17 mouse cellular contexts compared by ENCODE assay signal in the genomic region with DNA sequence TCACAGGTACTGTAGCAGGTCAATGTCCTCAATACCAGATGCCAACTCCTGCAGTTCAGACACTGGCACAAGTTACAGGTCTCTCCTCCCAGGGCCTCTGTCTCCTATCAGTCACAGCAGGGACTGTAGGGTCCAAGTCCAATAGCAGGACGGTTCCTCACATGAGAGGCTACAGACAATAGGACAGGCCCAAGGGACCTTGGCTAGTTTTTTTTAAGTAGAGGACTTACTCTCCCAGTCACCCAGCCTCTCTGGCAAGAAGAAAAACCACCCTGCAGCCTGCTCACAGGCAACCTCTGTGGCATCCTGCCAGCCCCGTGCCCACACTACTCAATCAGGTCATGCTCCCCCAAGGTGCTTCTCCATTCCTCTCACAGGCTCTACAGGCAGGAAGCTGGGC. TPM values are rescaled to one million over a fixed set of nuclear protein-coding genes. Genes with fewer than 3 reads are reported as not detected.
DNase-seq lines count a peak whose midpoint lies in the region; ATAC-seq lines count a peak whose summit lies in the region.
"Had no signal": no experiment of that assay in that cellular context is flagged by ENCODE, and none has a peak within 500 bp of the region (broad histone marks: within the 10 kb centered on the region; RNA-seq: fewer than 3 reads in every experiment).

No protein-coding gene starts in this region.

- no peak for ATAC-seq in forebrain, embryonic 13.5 days
- no peak for ATAC-seq in midbrain, embryonic 13.5 days
- ATAC-seq in hematopoietic stem cell, adult 5-6 weeks (replicated peaks in 1 of 2; ENCODE audit: insufficient read depth in 1 of 2, low FRiP score in 2 of 2, low TSS enrichment in 1 of 2, low read depth in 1 of 2, poor library complexity in 2 of 2, severe bottlenecking in 2 of 2) = peak; percentile 75 to 76
- ATAC-seq: forebrain, embryonic 16.5 days; midbrain, embryonic 15.5 days had no signal

- H3K27me3 ChIP-seq in forebrain, embryonic 10.5 days (ENCODE audit: poor library complexity, severe bottlenecking) = 0 out of 2 replicates have a peak, but pooled peaks cover 6% of the 10 kb centered on the region
- no peaks in the 10 kb centered on the region for H3K27me3 ChIP-seq in forebrain, embryonic 13.5 days
- H3K27me3 ChIP-seq in midbrain, embryonic 10.5 days (ENCODE audit: low read depth, poor library complexity, severe bottlenecking) = no peaks in the 10 kb centered on the region
- no peaks in the 10 kb centered on the region for H3K27me3 ChIP-seq in midbrain, embryonic 13.5 days
- H3K27me3 ChIP-seq: hindbrain, embryonic 15.5 days; midbrain, embryonic 15.5 days; stomach, embryonic 15.5 days had no signal

- no peak for DNase-seq in forebrain, embryonic 10.5 days (ENCODE audit: extremely low spot score, low spot score)
- DNase-seq in midbrain, embryonic 10.5 days (ENCODE audit: low spot score) = no peak
- peak; percentile 43 to 64 for DNase-seq in kidney, postnatal 4 days
- DNase-seq in lung, postnatal 4 days = no peak
- DNase-seq in lung, postnatal 36 days = no peak
- DNase-seq: gastrocnemius, postnatal 36 days; lung, postnatal 10 days; thymus, postnatal 25 days had no signal

- no peaks in the 10 kb centered on the region for H3K36me3 ChIP-seq in forebrain, embryonic 10.5 days (replicated peaks)
- no peaks in the 10 kb centered on the region for H3K36me3 ChIP-seq in forebrain, embryonic 13.5 days (ENCODE audit: poor library complexity, severe bottlenecking)
- no peaks in the 10 kb centered on the region for H3K36me3 ChIP-seq in midbrain, embryonic 10.5 days
- no peaks in the 10 kb centered on the region for H3K36me3 ChIP-seq in midbrain, embryonic 13.5 days
- H3K36me3 ChIP-seq: heart, embryonic 15.5 days; hindbrain, embryonic 15.5 days; midbrain, embryonic 15.5 days; stomach, embryonic 15.5 days had no signal

- WGBS in forebrain, embryonic 10.5 days = 80% methylated on average over 2 of the region's 2 CpGs
- WGBS in forebrain, embryonic 13.5 days = 64% methylated on average over 2 of the region's 2 CpGs
- WGBS in midbrain, embryonic 10.5 days = 78% methylated on average over 2 of the region's 2 CpGs
- WGBS in midbrain, embryonic 13.5 days = 61% methylated on average over 2 of the region's 2 CpGs

- H3K4me2 ChIP-seq in forebrain, embryonic 13.5 days = no peak overlapping the region
- no peak overlapping the region for H3K4me2 ChIP-seq in midbrain, embryonic 13.5 days (replicated peaks)
- H3K4me2 ChIP-seq: heart, embryonic 15.5 days; hindbrain, embryonic 15.5 days; midbrain, embryonic 15.5 days; stomach, embryonic 15.5 days had no signal

- H3K9ac ChIP-seq in forebrain, embryonic 13.5 days = no peak overlapping the region
- no peak overlapping the region for H3K9ac ChIP-seq in midbrain, embryonic 13.5 days (replicated peaks)
- H3K9ac ChIP-seq: heart, embryonic 15.5 days; hindbrain, embryonic 15.5 days; liver, embryonic 14.5 days; midbrain, embryonic 15.5 days; stomach, embryonic 15.5 days had no signal

- no peak overlapping the region for H3K4me3 ChIP-seq in forebrain, embryonic 10.5 days
- H3K4me3 ChIP-seq in forebrain, embryonic 13.5 days = no peak overlapping the region
- H3K4me3 ChIP-seq in midbrain, embryonic 10.5 days = no peak overlapping the region
- H3K4me3 ChIP-seq in midbrain, embryonic 13.5 days (replicated peaks) = no peak overlapping the region
- H3K4me3 ChIP-seq: heart, embryonic 15.5 days; hindbrain, embryonic 15.5 days; midbrain, embryonic 15.5 days; stomach, embryonic 15.5 days had no signal

- peaks cover 3% of the 10 kb centered on the region; the same call in 1 of the 2 replicates for H3K9me3 ChIP-seq in forebrain, embryonic 10.5 days
- H3K9me3 ChIP-seq in forebrain, embryonic 13.5 days (replicated peaks) = no peaks in the 10 kb centered on the region
- H3K9me3 ChIP-seq in midbrain, embryonic 10.5 days (replicated peaks) = peaks cover 3% of the 10 kb centered on the region; the same call in 1 of the 2 replicates
- no peaks in the 10 kb centered on the region for H3K9me3 ChIP-seq in midbrain, embryonic 13.5 days
- H3K9me3 ChIP-seq: heart, embryonic 15.5 days; hindbrain, embryonic 15.5 days; midbrain, embryonic 15.5 days; stomach, embryonic 15.5 days had no signal

- peaks cover 40% of the 10 kb centered on the region for H3K4me1 ChIP-seq in forebrain, embryonic 10.5 days
- H3K4me1 ChIP-seq in forebrain, embryonic 13.5 days = peaks cover 14% of the 10 kb centered on the region
- H3K4me1 ChIP-seq in midbrain, embryonic 10.5 days = peaks cover 45% of the 10 kb centered on the region
- H3K4me1 ChIP-seq in midbrain, embryonic 13.5 days (replicated peaks) = peaks cover 20% of the 10 kb centered on the region
- H3K4me1 ChIP-seq: heart, embryonic 15.5 days had no signal

- peak overlapping the region; percentile 40; the same call in 1 of the 2 replicates for H3K27ac ChIP-seq in forebrain, embryonic 10.5 days
- no peak overlapping the region for H3K27ac ChIP-seq in forebrain, embryonic 13.5 days
- H3K27ac ChIP-seq in midbrain, embryonic 10.5 days (replicated peaks) = peak overlapping the region; percentile 82
- no peak overlapping the region for H3K27ac ChIP-seq in midbrain, embryonic 13.5 days
- H3K27ac ChIP-seq: heart, embryonic 15.5 days; hindbrain, embryonic 15.5 days; liver, embryonic 14.5 days; midbrain, embryonic 15.5 days; stomach, embryonic 15.5 days had no signal

RNA-seq across cellular contexts. Expression of a gene that starts 43.0 kb away (rescaled TPM):
- polyA plus RNA-seq in forebrain, embryonic 10.5 days (2016; fragmentation: Nextera tagmentation; extraction: Ambion mirVana) = 9.4 and 9.6 TPM in 2 replicates
- polyA plus RNA-seq in forebrain, embryonic 13.5 days (2015; fragmentation: Nextera tagmentation; extraction: Ambion mirVana) = 2.8 and 3.4 TPM in 2 replicates
- 5.9 and 8.6 TPM in 2 replicates for polyA plus RNA-seq in midbrain, embryonic 10.5 days (2016; fragmentation: Nextera tagmentation; extraction: Ambion mirVana)
- 2.7 and 4.0 TPM in 2 replicates for polyA plus RNA-seq in midbrain, embryonic 13.5 days (2015; fragmentation: Nextera tagmentation; extraction: Ambion mirVana)
- total RNA-seq in hematopoietic stem cell, adult 5-6 weeks (2017) = 5.0 and 6.9 TPM in 2 replicates

Comparison
In these comparisons a context has a peak if more than half of its experiments do, and no peak if none do; other contexts are left out.
1. H3K27ac ChIP-seq: peak in forebrain, embryonic 10.5 days (single experiment) and midbrain, embryonic 10.5 days (single experiment); none in forebrain, embryonic 13.5 days (single experiment) and midbrain, embryonic 13.5 days (single experiment).
2. DNase-seq: peak in kidney, postnatal 4 days (2 of 2); none in forebrain, embryonic 10.5 days (single experiment), midbrain, embryonic 10.5 days (single experiment), lung, postnatal 4 days (0 of 2) and lung, postnatal 36 days (single experiment).
3. ATAC-seq: peak in hematopoietic stem cell, adult 5-6 weeks (2 of 2); none in forebrain, embryonic 13.5 days (single experiment) and midbrain, embryonic 13.5 days (single experiment).